Mouse (Mus musculus): ENCODE data around the gene Mlycd. TPM values are rescaled to one million over a fixed set of nuclear protein-coding genes. Genes with fewer than 3 reads are reported as not detected.

Mlycd gene
- polyA plus RNA-seq, 1 experiment from 2014 or later: 14.1 TPM

- Histone ChIP-seq H3K27me3 (ENCODE audit: insufficient read depth, low read length) (no peaks in the 10 kb centered on the region), H3K36me3 (ENCODE audit: insufficient read depth, low read length) (peaks cover 2% of the 10 kb centered on the region; the same call in 1 of the 2 replicates), H3K9ac (replicated peaks; ENCODE audit: low read length) (no peak overlapping the region), H3K4me2 (replicated peaks; ENCODE audit: low read depth, low read length) (no peak overlapping the region), H3K4me3 (ENCODE audit: low read length) (no peak overlapping the region), H3K27ac (ENCODE audit: low read length) (no peak overlapping the region), H3K4me1 (ENCODE audit: insufficient read depth, low read length) (peaks cover 20% of the 10 kb centered on the region), H3K9me3 (ENCODE audit: low read length) (no peaks in the 10 kb centered on the region)
- WGBS: 63% methylated on average over 6 of the region's 6 CpGs
- no peak for ATAC-seq (ENCODE audit: low FRiP score, low TSS enrichment)
Measured at GRCm38 (mm10) chr8:119399255-119399654, 4.6 kb downstream of the Mlycd start.

GRCm38 (mm10) chr8:119400122-119400671, 5.5 kb downstream of the Mlycd start:
- Histone ChIP-seq H3K9me3 (ENCODE audit: low read length) (no peaks in the 10 kb centered on the region), H3K4me3 (ENCODE audit: low read length) (no peak overlapping the region), H3K27ac (ENCODE audit: low read length) (no peak overlapping the region), H3K4me1 (ENCODE audit: insufficient read depth, low read length) (peaks cover 19% of the 10 kb centered on the region), H3K4me2 (replicated peaks; ENCODE audit: low read depth, low read length) (no peak overlapping the region), H3K36me3 (ENCODE audit: insufficient read depth, low read length) (peaks cover 7% of the 10 kb centered on the region; the same call in 1 of the 2 replicates), H3K27me3 (ENCODE audit: insufficient read depth, low read length) (no peaks in the 10 kb centered on the region), H3K9ac (replicated peaks; ENCODE audit: low read length) (no peak overlapping the region)
- ATAC-seq (ENCODE audit: low FRiP score, low TSS enrichment): no peak
- 74% methylated on average over 9 of the region's 9 CpGs for WGBS

DNA sequence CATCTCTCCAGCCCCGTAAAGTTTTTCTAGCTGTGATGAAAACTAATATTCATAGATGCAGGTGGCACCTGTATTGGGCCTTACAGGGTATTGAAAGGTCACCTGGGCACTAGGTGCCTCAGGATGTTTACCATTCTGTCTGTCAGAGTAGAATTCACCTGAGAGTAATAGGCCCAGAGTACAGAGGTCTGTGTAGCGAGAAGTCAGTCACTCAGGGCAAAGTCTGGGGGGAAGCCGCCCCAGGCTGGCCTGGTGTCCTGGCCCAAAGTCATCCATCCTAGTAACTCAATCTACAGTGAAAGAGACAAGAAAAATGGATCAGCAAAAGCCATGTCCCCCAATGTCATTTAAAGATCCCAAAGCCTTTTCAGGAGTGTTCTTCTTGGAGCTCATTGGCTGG, 6.2 kb downstream of the Mlycd start:
- H3K4me2 ChIP-seq (replicated peaks; ENCODE audit: low read depth, low read length): no peak overlapping the region
- no peak for ATAC-seq (ENCODE audit: low FRiP score, low TSS enrichment)
- no peaks in the 10 kb centered on the region for H3K27me3 ChIP-seq (ENCODE audit: insufficient read depth, low read length)
- H3K4me3 ChIP-seq (ENCODE audit: low read length): no peak overlapping the region
- peaks cover 8% of the 10 kb centered on the region; the same call in 1 of the 2 replicates for H3K36me3 ChIP-seq (ENCODE audit: insufficient read depth, low read length)
- no peak overlapping the region for H3K9ac ChIP-seq (replicated peaks; ENCODE audit: low read length)
- H3K4me1 ChIP-seq (ENCODE audit: insufficient read depth, low read length): peaks cover 12% of the 10 kb centered on the region
- WGBS: 91% methylated on average over 3 of the region's 3 CpGs
- H3K27ac ChIP-seq (ENCODE audit: low read length): no peak overlapping the region
- H3K9me3 ChIP-seq (ENCODE audit: low read length): no peaks in the 10 kb centered on the region

GRCm38 (mm10) chr8:119403912-119404311, 9.2 kb downstream of the Mlycd start:
- H3K36me3 ChIP-seq (ENCODE audit: insufficient read depth, low read length): peaks cover 21% of the 10 kb centered on the region; the same call in 1 of the 2 replicates
- no peak overlapping the region for H3K27ac ChIP-seq (ENCODE audit: low read length)
- WGBS: 42% methylated on average over 10 of the region's 10 CpGs
- no peak overlapping the region for H3K4me2 ChIP-seq (replicated peaks; ENCODE audit: low read depth, low read length)
- 0 out of 2 replicates have a peak, but pooled peaks cover 11% of the 10 kb centered on the region for H3K4me1 ChIP-seq (ENCODE audit: insufficient read depth, low read length)
- no peak overlapping the region for H3K4me3 ChIP-seq (ENCODE audit: low read length)
- H3K9ac ChIP-seq (replicated peaks; ENCODE audit: low read length): no peak overlapping the region
- no peaks in the 10 kb centered on the region for H3K9me3 ChIP-seq (ENCODE audit: low read length)
- H3K27me3 ChIP-seq (ENCODE audit: insufficient read depth, low read length): no peaks in the 10 kb centered on the region
- ATAC-seq (ENCODE audit: low FRiP score, low TSS enrichment): peak; percentile 79

GRCm38 (mm10) chr8:119404648-119405047, 10.0 kb downstream of the Mlycd start:
- H3K36me3 ChIP-seq (ENCODE audit: insufficient read depth, low read length): peaks cover 25% of the 10 kb centered on the region; the same call in 1 of the 2 replicates
- no peak overlapping the region for H3K4me3 ChIP-seq (ENCODE audit: low read length)
- 0 out of 2 replicates have a peak, but pooled peaks cover 11% of the 10 kb centered on the region for H3K4me1 ChIP-seq (ENCODE audit: insufficient read depth, low read length)
- H3K27me3 ChIP-seq (ENCODE audit: insufficient read depth, low read length): no peaks in the 10 kb centered on the region
- 97% methylated on average over 5 of the region's 5 CpGs for WGBS
- no peak overlapping the region for H3K4me2 ChIP-seq (replicated peaks; ENCODE audit: low read depth, low read length)
- no peak for ATAC-seq (ENCODE audit: low FRiP score, low TSS enrichment)
- no peaks in the 10 kb centered on the region for H3K9me3 ChIP-seq (ENCODE audit: low read length)
- H3K27ac ChIP-seq (ENCODE audit: low read length): no peak overlapping the region
- no peak overlapping the region for H3K9ac ChIP-seq (replicated peaks; ENCODE audit: low read length)

GRCm38 (mm10) chr8:119408311-119408710, 13.6 kb downstream of the Mlycd start:
- Histone ChIP-seq H3K9me3 (ENCODE audit: low read length) (no peaks in the 10 kb centered on the region), H3K4me3 (ENCODE audit: low read length) (no peak overlapping the region), H3K27ac (ENCODE audit: low read length) (no peak overlapping the region), H3K4me1 (ENCODE audit: insufficient read depth, low read length) (0 out of 2 replicates have a peak, but pooled peaks cover 8% of the 10 kb centered on the region), H3K36me3 (ENCODE audit: insufficient read depth, low read length) (peaks cover 42% of the 10 kb centered on the region), H3K27me3 (ENCODE audit: insufficient read depth, low read length) (no peaks in the 10 kb centered on the region), H3K9ac (replicated peaks; ENCODE audit: low read length) (no peak overlapping the region), H3K4me2 (replicated peaks; ENCODE audit: low read depth, low read length) (no peak overlapping the region)
- no peak for ATAC-seq (ENCODE audit: low FRiP score, low TSS enrichment)
- WGBS: 84% methylated on average over 8 of the region's 8 CpGs

DNA sequence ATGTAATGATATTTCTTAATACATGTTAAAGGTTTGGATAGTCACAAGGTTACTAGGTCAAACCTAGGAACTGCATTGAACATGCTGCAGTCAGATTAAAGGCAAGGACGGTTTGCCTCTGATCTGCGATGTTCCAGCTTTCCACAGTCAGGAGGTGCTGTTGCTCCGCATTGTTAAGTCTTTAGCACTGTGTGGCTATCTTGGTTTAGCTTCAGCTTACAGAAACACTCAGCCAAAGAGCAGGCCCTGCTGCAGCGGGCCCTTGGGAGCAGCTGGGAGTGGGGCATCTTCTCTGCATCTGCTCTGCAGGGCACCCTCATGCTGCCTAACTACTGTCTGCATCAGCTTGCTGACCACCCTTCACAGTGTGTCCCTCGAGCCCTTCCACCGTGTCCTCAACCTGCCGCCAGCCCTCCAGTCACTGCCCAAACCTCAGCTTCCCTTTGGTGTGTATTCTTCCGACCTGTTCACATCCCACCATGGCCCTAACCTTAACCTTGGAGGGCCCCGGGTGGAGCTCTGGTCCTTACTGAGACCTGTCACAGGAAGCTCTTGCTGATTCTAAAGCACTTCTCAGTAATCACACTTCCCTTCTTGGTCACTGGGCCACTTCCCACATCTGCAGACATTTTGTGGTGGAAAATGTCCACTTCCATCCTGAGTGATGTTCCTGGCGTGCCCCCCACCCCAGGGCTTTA, 17.5 kb downstream of the Mlycd start:
- Histone ChIP-seq H3K4me3 (ENCODE audit: low read length) (no peak overlapping the region), H3K27ac (ENCODE audit: low read length) (no peak overlapping the region), H3K27me3 (ENCODE audit: insufficient read depth, low read length) (no peaks in the 10 kb centered on the region), H3K9ac (replicated peaks; ENCODE audit: low read length) (no peak overlapping the region), H3K36me3 (ENCODE audit: insufficient read depth, low read length) (peaks cover 36% of the 10 kb centered on the region), H3K4me2 (replicated peaks; ENCODE audit: low read depth, low read length) (no peak overlapping the region), H3K4me1 (ENCODE audit: insufficient read depth, low read length) (no peaks in the 10 kb centered on the region), H3K9me3 (ENCODE audit: low read length) (no peaks in the 10 kb centered on the region)
- 0 out of 2 replicates have a peak, but pooled peaks have one; percentile 3 for ATAC-seq (ENCODE audit: low FRiP score, low TSS enrichment)
- 58% methylated on average over 10 of the region's 10 CpGs for WGBS

DNA sequence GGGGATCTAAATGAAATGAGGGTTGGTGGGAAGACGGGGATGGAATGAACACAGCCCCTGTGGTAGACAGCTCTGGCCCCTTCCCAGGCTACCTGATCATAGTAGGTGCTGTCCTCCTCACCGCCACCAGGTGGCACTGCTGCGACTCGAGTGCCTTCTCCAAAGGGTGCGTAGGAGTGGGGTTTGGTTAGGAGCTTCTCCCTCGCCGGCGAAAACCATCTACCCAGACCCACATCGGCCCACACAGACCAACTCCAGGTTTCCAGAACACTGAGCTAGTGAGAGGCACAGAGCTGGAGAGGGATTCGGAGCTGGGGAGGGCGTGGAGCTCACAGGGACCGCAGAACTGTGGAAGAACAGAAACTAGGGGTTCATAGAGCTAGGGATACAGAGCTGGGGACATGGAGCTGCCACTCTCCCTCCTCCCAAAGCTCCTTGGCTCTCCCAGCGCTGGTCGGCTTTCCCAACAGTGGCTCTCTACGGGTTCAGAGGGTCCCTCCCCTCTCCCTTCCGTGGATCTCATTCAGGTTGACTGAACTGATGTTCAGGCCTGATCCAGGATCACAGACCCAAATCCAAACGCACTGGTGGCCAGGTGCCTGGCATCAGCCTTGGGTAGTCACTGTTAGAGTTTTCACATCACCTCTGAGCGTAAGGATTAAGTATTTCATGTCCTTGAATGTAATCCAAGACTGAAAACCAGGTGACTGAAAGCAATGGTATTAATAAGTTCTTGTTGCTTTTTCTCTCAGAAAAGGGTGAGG, 18.2 kb downstream of the Mlycd start:
- Histone ChIP-seq H3K36me3 (ENCODE audit: insufficient read depth, low read length) (peaks cover 31% of the 10 kb centered on the region), H3K4me1 (ENCODE audit: insufficient read depth, low read length) (no peaks in the 10 kb centered on the region), H3K9ac (replicated peaks; ENCODE audit: low read length) (peak overlapping the region; percentile 42), H3K4me2 (replicated peaks; ENCODE audit: low read depth, low read length) (peak overlapping the region; percentile 53), H3K9me3 (ENCODE audit: low read length) (no peaks in the 10 kb centered on the region), H3K27me3 (ENCODE audit: insufficient read depth, low read length) (no peaks in the 10 kb centered on the region), H3K4me3 (ENCODE audit: low read length) (peak overlapping the region; percentile 13), H3K27ac (ENCODE audit: low read length) (no peak overlapping the region)
- ATAC-seq (ENCODE audit: low FRiP score, low TSS enrichment): peak; percentile 66
- 11% methylated on average over 18 of the region's 18 CpGs for WGBS

DNA sequence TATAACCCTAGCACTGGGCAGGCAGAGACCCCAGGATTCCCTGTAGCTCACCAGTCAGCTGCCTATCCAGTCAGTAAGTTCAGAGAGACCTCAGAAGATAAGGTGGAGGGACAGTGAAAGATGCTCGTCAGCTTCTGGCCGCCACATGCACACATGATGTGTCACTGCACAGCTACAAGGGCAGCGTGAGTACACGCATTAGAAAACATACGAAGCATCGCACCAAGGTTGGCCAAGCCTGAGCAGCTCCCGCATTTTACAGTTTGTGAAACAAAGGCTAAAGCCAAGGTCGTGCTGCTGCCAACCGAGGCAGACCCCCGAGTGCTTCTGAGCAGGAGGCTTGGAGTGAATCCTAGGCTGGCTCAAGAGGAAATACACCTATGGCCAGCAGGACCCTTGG, 18.9 kb downstream of the Mlycd start:
- Histone ChIP-seq H3K9me3 (ENCODE audit: low read length) (no peaks in the 10 kb centered on the region), H3K4me3 (ENCODE audit: low read length) (no peak overlapping the region), H3K4me2 (replicated peaks; ENCODE audit: low read depth, low read length) (no peak overlapping the region), H3K27me3 (ENCODE audit: insufficient read depth, low read length) (no peaks in the 10 kb centered on the region), H3K36me3 (ENCODE audit: insufficient read depth, low read length) (peaks cover 25% of the 10 kb centered on the region), H3K4me1 (ENCODE audit: insufficient read depth, low read length) (no peaks in the 10 kb centered on the region), H3K27ac (ENCODE audit: low read length) (no peak overlapping the region), H3K9ac (replicated peaks; ENCODE audit: low read length) (no peak overlapping the region)
- ATAC-seq (ENCODE audit: low FRiP score, low TSS enrichment): no peak
- WGBS: 80% methylated on average over 10 of the region's 10 CpGs
